Mouse (Mus musculus): Measurements from ENCODE around the gene Pygl.
"Not testable (repeated sequence)": the region's sequence is repeated elsewhere in the genome, so short reads cannot be mapped to it uniquely, and the experiment has no call there.

Gene Pygl

GRCm38 (mm10) chr12:70157292-70158066 lies 73.8 kb downstream of the Pygl start:
- no peak for DNase-seq (ENCODE audit: low spot score in 2 of 2)

- no peak for DNase-seq (ENCODE audit: low spot score in 2 of 2)
Measured at GRCm38 (mm10) chr12:70156222-70156621, 75.1 kb downstream of the Pygl start.

DNA sequence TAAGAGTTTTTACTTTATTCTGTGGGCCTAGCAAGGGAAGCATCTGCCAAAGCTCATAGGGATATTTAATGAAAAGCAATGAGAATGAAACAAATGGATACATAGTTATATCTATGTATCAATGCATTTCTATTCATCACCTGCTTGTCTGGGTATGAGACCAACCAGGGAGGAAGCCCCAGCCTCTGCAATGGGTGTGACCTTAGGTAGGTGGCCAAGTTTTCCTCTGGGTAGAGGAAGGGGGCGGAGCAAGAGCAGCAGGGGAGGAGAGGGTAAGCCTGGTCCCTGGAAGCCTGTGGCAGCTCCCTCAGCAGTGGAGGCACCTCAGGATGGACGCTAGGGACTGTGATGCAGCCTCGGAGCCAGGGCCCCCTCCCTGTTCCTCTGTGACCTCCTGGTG lies 77.4 kb downstream of the Pygl start, which contains the start of gene Abhd12b:
Gene Abhd12b, plus strand, starts transcription at position 301 of the 400 bp plus-strand sequence.
- no peak for DNase-seq (ENCODE audit: low spot score in 2 of 2)

GRCm38 (mm10) chr12:70148631-70149265 lies 82.5 kb downstream of the Pygl start:
- DNase-seq (ENCODE audit: low spot score in 2 of 2) = no peak

DNA sequence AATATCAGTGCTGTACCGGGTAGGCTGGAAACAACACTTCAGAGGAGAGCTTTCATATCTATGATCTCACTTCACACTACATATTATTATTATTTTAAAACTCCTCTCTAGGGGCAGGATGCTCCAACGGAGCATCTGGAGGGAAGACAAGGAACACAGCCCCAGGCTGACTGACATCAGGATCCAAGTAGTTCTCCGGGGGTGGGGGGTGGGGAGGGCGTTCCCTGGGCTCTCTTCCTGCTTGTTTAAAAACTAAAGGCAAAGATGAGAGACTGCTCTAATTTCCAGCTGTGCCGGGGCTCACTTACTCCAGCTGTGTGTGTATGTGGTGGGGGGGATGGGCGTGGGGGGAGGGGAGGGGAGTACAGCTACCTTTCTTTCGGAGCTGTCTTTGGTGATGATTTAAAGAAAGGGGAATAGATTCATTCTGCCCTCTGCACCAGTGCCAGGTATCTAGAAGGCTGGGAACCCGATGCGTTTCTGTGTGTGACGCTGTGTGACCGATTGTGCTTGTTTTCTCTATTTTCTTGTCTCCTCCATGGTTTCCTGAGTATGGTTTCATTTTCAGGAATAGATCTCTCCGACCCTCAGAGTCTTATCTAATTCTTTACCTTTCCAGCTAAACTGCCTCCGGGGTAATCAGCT lies 83.2 kb downstream of the Pygl start:
- no peak for DNase-seq (ENCODE audit: low spot score in 2 of 2)

- no peak for DNase-seq (ENCODE audit: low spot score in 2 of 2)
Measured at GRCm38 (mm10) chr12:70145586-70145985, 85.7 kb downstream of the Pygl start.

GRCm38 (mm10) chr12:70144637-70145448 lies 86.4 kb downstream of the Pygl start:
- peak; percentile 40 to 70 for DNase-seq (ENCODE audit: low spot score in 2 of 2)

DNA sequence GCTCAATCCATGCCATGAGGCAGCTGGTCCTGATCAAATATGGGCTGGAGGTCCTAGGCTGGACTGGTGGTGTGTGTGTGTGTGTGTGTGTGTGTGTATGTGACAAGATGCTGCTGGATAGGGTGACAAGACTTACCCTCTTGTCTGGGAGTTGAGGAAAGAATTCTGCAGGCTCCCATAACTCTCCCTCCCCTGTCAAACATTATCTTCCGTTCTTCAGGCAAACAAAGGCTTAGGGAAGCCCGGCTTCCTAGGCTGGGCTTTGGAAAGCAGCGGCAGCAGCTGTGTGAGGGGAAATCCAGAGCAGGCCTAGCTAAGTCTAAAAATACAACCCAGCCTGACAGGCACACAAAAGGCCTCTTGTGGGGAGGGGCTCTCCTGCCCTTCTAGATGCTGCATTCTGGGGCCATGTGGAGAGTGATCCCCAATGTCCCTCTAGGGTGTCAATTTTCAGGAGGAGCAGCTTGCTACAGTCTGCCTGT lies 87.1 kb downstream of the Pygl start:
- not testable (repeated sequence) for DNase-seq (ENCODE audit: low spot score in 2 of 2)

- DNase-seq (ENCODE audit: low spot score in 2 of 2) = no peak
Measured at GRCm38 (mm10) chr12:70140993-70141576, 90.2 kb downstream of the Pygl start.
